Mouse (Mus musculus) intestine, embryonic 14.5 days (tissue): ENCODE measurements around the gene Csnk1g2. TPM values are rescaled to one million over a fixed set of nuclear protein-coding genes. Genes with fewer than 3 reads are reported as not detected.

Experiments
- ATAC-seq: fragments of 200-750 bp; cut with Nextera tagmentation; replicated peaks from 2 replicates; pipeline ENCODE4 v1.8.0; 2017; ENCODE audit warnings: low read depth, moderate number of reproducible peaks, moderate TSS enrichment, moderate library complexity; ENCODE audit not compliant: low FRiP score, low TSS enrichment
- DNase-seq: peaks from one replicate; pipeline ENCODE4 v3.0.0-alpha.2; 2018; ENCODE audit warnings: low spot score
- H3K27ac ChIP-seq: fragments of 300-500 bp; sonication (generic); 2 replicates; pipeline ENCODE4 v1.5.1; 2014; ENCODE audit warnings: low read depth, mild to moderate bottlenecking, control low read depth
- H3K27me3 ChIP-seq: fragments of 300-500 bp; sonication (generic); replicated peaks from 2 replicates; pipeline ENCODE4 v1.6.1; 2014; ENCODE audit warnings: low read length, control low read depth; ENCODE audit not compliant: control insufficient read depth, insufficient read depth
- H3K36me3 ChIP-seq: fragments of 300-500 bp; sonication (generic); 2 replicates; pipeline ENCODE4 v1.6.1; 2014; ENCODE audit warnings: low read length, control low read depth; ENCODE audit not compliant: control insufficient read depth, insufficient read depth
- H3K4me1 ChIP-seq: fragments of 300-500 bp; sonication (generic); replicated peaks from 2 replicates; pipeline ENCODE4 v1.6.1; 2014; ENCODE audit warnings: low read length, control low read depth, mixed read lengths; ENCODE audit not compliant: control insufficient read depth, insufficient read depth
- H3K4me2 ChIP-seq: fragments of 300-500 bp; sonication (generic); 2 replicates; pipeline ENCODE4 v1.6.1; 2014; ENCODE audit warnings: low read length
- H3K4me3 ChIP-seq: fragments of 300-500 bp; sonication (generic); 2 replicates; pipeline ENCODE4 v1.5.1; 2014; ENCODE audit warnings: low read depth, low read length, control low read depth, mixed read lengths
- H3K9ac ChIP-seq: fragments of 300-500 bp; sonication (generic); 2 replicates; pipeline ENCODE4 v1.6.1; 2014; ENCODE audit warnings: mild to moderate bottlenecking, low read length
- H3K9me3 ChIP-seq: fragments of 300-500 bp; sonication (generic); 2 replicates; pipeline ENCODE4 v1.6.1; 2016; ENCODE audit warnings: low read length, control low read depth; ENCODE audit not compliant: control insufficient read depth
- WGBS: fragments of 180-500 bp; shearing (Covaris S2); extraction: QIAGEN DNeasy Blood & Tissue Kit; methylation state at CpG from one replicate; pipeline ENCODE4 v1.1.7; 2014; 5-methylcytosine and 5-hydroxymethylcytosine counted together
- polyA plus RNA-seq: library from polyadenylated mRNA; unstranded; fragments of >200 nt; fragmentation: Nextera tagmentation; extraction: Ambion mirVana; gene quantifications from 2 replicates; pipeline ENCODE4 v1.2.1, GENCODE M21; 2014

Csnk1g2 gene
- polyA plus RNA-seq, 1 experiment from 2014 or later: 116 TPM

- H3K9me3 ChIP-seq: no peaks in the 10 kb centered on the region
Observed at GRCm38 (mm10) chr10:80663485-80664196, 41.0 kb downstream of the Csnk1g2 start.

GRCm38 (mm10) chr10:80664197-80665015, 41.8 kb downstream of the Csnk1g2 start:
- Histone ChIP-seq H3K4me1 (peaks cover 14% of the 10 kb centered on the region), H3K4me3 (no peak overlapping the region), H3K4me2 (peak overlapping the region; percentile 35), H3K36me3 (peaks cover 35% of the 10 kb centered on the region), H3K27ac (peak overlapping the region; percentile 72), H3K27me3 (no peaks in the 10 kb centered on the region), H3K9me3 (no peaks in the 10 kb centered on the region), H3K9ac (no peak overlapping the region)
- WGBS: 27% methylated on average over 16 of the region's 16 CpGs
- DNase-seq (peak; percentile 69), ATAC-seq (peak; percentile 55)

More at GRCm38 (mm10) chr10:80663485-80664196, 41.0 kb downstream of the Csnk1g2 start:
- peaks cover 14% of the 10 kb centered on the region for H3K4me1 ChIP-seq
- no peak overlapping the region for H3K4me3 ChIP-seq
- H3K27me3 ChIP-seq: no peaks in the 10 kb centered on the region
- ATAC-seq: no peak
- H3K36me3 ChIP-seq: peaks cover 27% of the 10 kb centered on the region
- no peak overlapping the region for H3K9ac ChIP-seq
- no peak overlapping the region for H3K27ac ChIP-seq
- no peak overlapping the region for H3K4me2 ChIP-seq
- 30% methylated on average over 5 of the region's 5 CpGs for WGBS
- no peak for DNase-seq

GRCm38 (mm10) chr10:80665016-80665380, 42.4 kb downstream of the Csnk1g2 start:
- H3K4me1 ChIP-seq: peaks cover 14% of the 10 kb centered on the region
- H3K36me3 ChIP-seq: peaks cover 41% of the 10 kb centered on the region
- 7% methylated on average over 10 of the region's 10 CpGs for WGBS
- peak overlapping the region; percentile 35 for H3K4me2 ChIP-seq
- H3K9me3 ChIP-seq: no peaks in the 10 kb centered on the region
- peak overlapping the region; percentile 72; the same call in 1 of the 2 replicates for H3K27ac ChIP-seq
- DNase-seq (no peak), ATAC-seq (peak; percentile 60)
- no peaks in the 10 kb centered on the region for H3K27me3 ChIP-seq
- H3K4me3 ChIP-seq: no peak overlapping the region
- H3K9ac ChIP-seq: no peak overlapping the region

- peak; percentile 10; the same call in 1 of the 2 replicates for ATAC-seq
- Histone ChIP-seq H3K4me1 (peaks cover 14% of the 10 kb centered on the region), H3K27me3 (no peaks in the 10 kb centered on the region), H3K4me3 (no peak overlapping the region), H3K4me2 (no peak overlapping the region), H3K36me3 (peaks cover 46% of the 10 kb centered on the region), H3K9me3 (no peaks in the 10 kb centered on the region), H3K27ac (no peak overlapping the region), H3K9ac (no peak overlapping the region)
- WGBS: 58% methylated on average over 4 of the region's 4 CpGs
- no peak for DNase-seq
Observed at GRCm38 (mm10) chr10:80665459-80665858, 42.8 kb downstream of the Csnk1g2 start.

DNA sequence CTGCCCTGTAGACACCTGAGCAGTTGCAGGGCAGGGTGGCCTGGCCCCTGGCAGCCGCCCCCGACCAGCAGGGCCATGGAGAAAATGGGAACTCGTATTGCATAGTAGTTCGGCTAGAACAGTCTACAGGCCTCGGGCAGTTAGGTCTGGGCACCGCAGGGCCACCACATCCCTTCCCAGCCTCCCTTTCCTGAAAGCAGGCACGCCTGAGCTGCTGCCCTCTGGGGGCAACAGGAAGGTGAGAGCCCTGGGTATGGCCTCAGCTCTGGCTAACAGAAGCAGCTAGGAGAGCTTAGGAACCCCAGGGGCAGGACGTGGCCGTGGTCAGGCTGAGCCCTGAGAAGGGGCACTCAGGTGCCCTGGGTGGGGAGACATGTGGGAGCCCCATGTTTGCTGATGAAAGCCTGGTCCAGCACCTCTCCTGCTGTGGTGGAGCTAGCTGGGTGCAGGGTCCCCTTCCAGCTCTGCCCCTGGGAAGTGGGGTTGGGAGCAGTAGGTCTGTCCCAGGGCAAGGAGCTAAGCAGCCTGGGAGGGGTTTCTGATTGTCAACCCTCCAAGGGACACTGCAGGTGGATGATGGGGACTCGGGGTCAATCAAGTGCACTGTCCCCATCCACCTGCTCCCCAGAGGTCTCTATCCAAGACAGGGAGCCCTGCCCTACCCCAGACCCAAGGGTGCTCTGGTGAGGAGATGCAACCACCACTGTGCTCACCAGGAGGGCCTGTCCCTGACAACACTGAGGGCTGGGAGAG, 43.5 kb downstream of the Csnk1g2 start:
- Histone ChIP-seq H3K27ac (no peak overlapping the region), H3K4me3 (no peak overlapping the region), H3K9ac (no peak overlapping the region), H3K36me3 (peaks cover 53% of the 10 kb centered on the region), H3K4me2 (no peak overlapping the region), H3K9me3 (no peaks in the 10 kb centered on the region), H3K27me3 (no peaks in the 10 kb centered on the region), H3K4me1 (peaks cover 14% of the 10 kb centered on the region)
- WGBS: 83% methylated on average over 10 of the region's 10 CpGs
- ATAC-seq (no peak), DNase-seq (no peak)

DNA sequence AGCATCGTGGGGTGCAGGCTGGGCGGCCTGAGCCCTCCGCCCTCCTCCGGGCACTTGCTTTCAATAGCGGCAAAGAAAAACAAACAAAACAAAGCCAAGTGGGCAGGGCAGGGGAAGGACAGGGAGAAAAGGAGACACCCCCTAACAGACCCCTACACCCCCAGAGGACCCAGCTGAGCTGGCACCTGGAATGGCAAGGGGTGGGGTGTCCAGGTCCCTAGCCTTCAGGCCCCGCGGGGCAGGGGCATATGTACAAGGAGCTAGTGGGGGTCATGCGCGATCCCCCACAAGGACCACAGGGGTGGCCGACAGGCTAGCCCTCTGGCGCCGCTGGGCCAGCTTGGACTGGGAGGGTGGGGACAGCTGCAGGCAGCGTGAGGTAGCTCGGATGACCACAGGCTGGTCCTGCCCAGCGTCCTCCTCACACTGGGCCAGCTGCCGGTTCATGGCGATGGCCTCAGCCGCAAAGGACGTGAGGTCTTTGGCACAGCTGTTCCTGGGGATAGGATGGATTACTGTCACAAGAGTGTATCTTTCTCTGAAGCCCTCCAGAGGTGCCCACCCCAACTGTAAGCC, 44.3 kb downstream of the Csnk1g2 start:
- Histone ChIP-seq H3K27ac (no peak overlapping the region), H3K27me3 (no peaks in the 10 kb centered on the region), H3K4me2 (no peak overlapping the region), H3K36me3 (peaks cover 60% of the 10 kb centered on the region), H3K9ac (no peak overlapping the region), H3K9me3 (no peaks in the 10 kb centered on the region), H3K4me3 (no peak overlapping the region), H3K4me1 (peaks cover 14% of the 10 kb centered on the region)
- WGBS: 79% methylated on average over 19 of the region's 19 CpGs
- ATAC-seq: no peak
- no peak for DNase-seq

DNA sequence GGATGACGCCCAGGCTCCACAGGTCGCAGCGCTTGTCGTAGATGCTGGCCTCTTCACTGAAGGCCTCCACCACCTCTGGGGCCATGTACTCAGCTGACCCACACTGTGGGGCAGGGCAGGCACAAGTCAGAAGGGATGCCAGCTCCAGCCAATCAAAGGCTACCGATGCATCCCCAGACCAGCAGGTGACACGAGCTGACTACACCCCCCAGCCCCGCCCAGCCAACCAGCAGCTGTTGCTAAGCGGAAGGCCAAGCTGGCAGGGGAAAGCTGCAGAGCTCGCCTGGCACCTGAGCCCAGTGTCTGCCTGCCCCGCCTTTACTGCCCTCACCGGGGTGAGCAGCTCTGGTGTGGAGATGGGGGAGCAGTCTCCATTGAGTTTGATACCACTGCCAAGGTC, 46.0 kb downstream of the Csnk1g2 start:
- Histone ChIP-seq H3K27ac (no peak overlapping the region), H3K4me1 (peaks cover 19% of the 10 kb centered on the region), H3K36me3 (peaks cover 72% of the 10 kb centered on the region), H3K27me3 (no peaks in the 10 kb centered on the region), H3K4me3 (no peak overlapping the region), H3K9ac (no peak overlapping the region), H3K4me2 (no peak overlapping the region), H3K9me3 (no peaks in the 10 kb centered on the region)
- no peak for ATAC-seq
- no peak for DNase-seq
- 84% methylated on average over 11 of the region's 11 CpGs for WGBS

DNA sequence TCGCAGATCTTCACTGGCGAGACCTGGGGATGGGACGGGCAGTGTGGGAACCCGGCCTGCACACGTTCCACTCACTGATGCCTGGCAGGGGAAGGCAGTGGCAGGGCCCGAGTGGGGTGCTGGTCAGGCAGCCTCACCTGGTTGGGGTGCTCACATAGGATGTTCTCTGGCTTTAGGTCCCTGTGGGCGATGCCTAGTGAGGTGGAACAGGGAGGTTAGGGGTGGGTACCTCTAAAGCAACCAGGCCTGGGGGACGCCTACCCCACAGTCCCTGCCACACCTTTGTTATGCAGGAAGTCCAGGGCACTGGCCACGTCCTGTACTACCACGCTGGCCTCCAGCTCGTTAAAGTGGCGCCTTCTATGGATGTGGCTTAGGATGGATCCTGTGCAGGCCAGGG, 46.4 kb downstream of the Csnk1g2 start:
- H3K36me3 ChIP-seq: peaks cover 72% of the 10 kb centered on the region

More for the DNA sequence above, 46.4 kb downstream of the Csnk1g2 start:
- Histone ChIP-seq H3K4me2 (no peak overlapping the region), H3K4me1 (peaks cover 23% of the 10 kb centered on the region), H3K9me3 (no peaks in the 10 kb centered on the region), H3K27me3 (no peaks in the 10 kb centered on the region), H3K27ac (no peak overlapping the region), H3K4me3 (no peak overlapping the region), H3K9ac (no peak overlapping the region)
- DNase-seq: no peak
- ATAC-seq: no peak
- WGBS: 87% methylated on average over 12 of the region's 12 CpGs
